Mouse (Mus musculus) stomach, postnatal 0 days (tissue): ENCODE measurements around the gene Fgfr2. TPM values are rescaled to one million over a fixed set of nuclear protein-coding genes. Genes with fewer than 3 reads are reported as not detected.

Experiments
- ATAC-seq: fragments of 200-750 bp; cut with Nextera tagmentation; 2 replicates; pipeline ENCODE4 v1.8.0; 2017; ENCODE audit not compliant: low FRiP score, low TSS enrichment
- DNase-seq: peaks from one replicate; pipeline ENCODE4 v3.0.0-alpha.2; 2016; ENCODE audit warnings: low spot score
- H3K27ac ChIP-seq: fragments of 300-500 bp; sonication (generic); replicated peaks from 2 replicates; pipeline ENCODE4 v1.5.1; 2014; ENCODE audit warnings: mild to moderate bottlenecking, control low read depth
- H3K27me3 ChIP-seq: fragments of 300-500 bp; sonication (generic); 2 replicates; pipeline ENCODE4 v1.6.1; 2014; ENCODE audit warnings: low read length; ENCODE audit not compliant: control insufficient read depth, insufficient read depth
- H3K36me3 ChIP-seq: fragments of 300-500 bp; sonication (generic); 2 replicates; pipeline ENCODE4 v1.6.1; 2014; ENCODE audit warnings: low read length, mixed read lengths; ENCODE audit not compliant: control insufficient read depth, insufficient read depth
- H3K4me1 ChIP-seq: fragments of 300-500 bp; sonication (generic); replicated peaks from 2 replicates; pipeline ENCODE4 v1.6.1; 2014; ENCODE audit warnings: antibody characterized with exemption; ENCODE audit not compliant: control insufficient read depth, insufficient read depth
- H3K4me2 ChIP-seq: fragments of 300-500 bp; sonication (generic); replicated peaks from 2 replicates; pipeline ENCODE4 v1.6.1; 2014; ENCODE audit warnings: low read depth, mild to moderate bottlenecking, control low read depth, moderate library complexity
- H3K4me3 ChIP-seq: fragments of 300-500 bp; sonication (generic); 2 replicates; pipeline ENCODE4 v1.5.1; 2014; ENCODE audit warnings: low read depth, low read length, control low read depth
- H3K9ac ChIP-seq: fragments of 300-500 bp; sonication (generic); 2 replicates; pipeline ENCODE4 v1.6.1; 2014; ENCODE audit warnings: mild to moderate bottlenecking, low read length, control low read depth, mixed read lengths
- H3K9me3 ChIP-seq: fragments of 300-500 bp; sonication (generic); 2 replicates; pipeline ENCODE4 v1.6.1; 2016; ENCODE audit warnings: low read length; ENCODE audit not compliant: control insufficient read depth
- CTCF ChIP-seq: IDR thresholded peaks from 2 replicates; pipeline ENCODE4 v1.5.1; 2016; ENCODE audit warnings: antibody characterized with exemption, low read depth, mild to moderate bottlenecking, moderate library complexity
- EP300 ChIP-seq: optimal IDR thresholded peaks from 2 replicates; pipeline ENCODE3; 2016; ENCODE audit warnings: antibody characterized with exemption
- WGBS: fragments of 180-500 bp; shearing (Covaris S2); extraction: QIAGEN DNeasy Blood & Tissue Kit; methylation state at CpG from one replicate; pipeline ENCODE4 v1.1.7; 2014; 5-methylcytosine and 5-hydroxymethylcytosine counted together
- polyA plus RNA-seq: library from polyadenylated mRNA; unstranded; fragments of >200 nt; fragmentation: Nextera tagmentation; extraction: Ambion mirVana; gene quantifications from 2 replicates; pipeline ENCODE4 v1.2.1, GENCODE M21; 2015

Gene Fgfr2
- polyA plus RNA-seq, 1 experiment from 2014 or later = 60.8 TPM

GRCm38 (mm10) chr7:132615346-132615745 lies 507.8 kb downstream of the Fgfr2 start:
- DNase-seq (no peak), ATAC-seq (no peak)
- no peak overlapping the region for H3K27ac ChIP-seq
- H3K36me3 ChIP-seq = no peaks in the 10 kb centered on the region
- H3K4me1 ChIP-seq = no peaks in the 10 kb centered on the region
- TF ChIP-seq EP300 (no peak), CTCF (no peak)
- H3K27me3 ChIP-seq = no peaks in the 10 kb centered on the region
- H3K4me2 ChIP-seq = no peak overlapping the region
- 47% methylated on average over 3 of the region's 3 CpGs for WGBS
- no peak overlapping the region for H3K4me3 ChIP-seq
- no peaks in the 10 kb centered on the region for H3K9me3 ChIP-seq
- no peak overlapping the region for H3K9ac ChIP-seq

GRCm38 (mm10) chr7:132611530-132611929 lies 511.6 kb downstream of the Fgfr2 start:
- Histone ChIP-seq H3K36me3 (no peaks in the 10 kb centered on the region), H3K9ac (no peak overlapping the region), H3K9me3 (no peaks in the 10 kb centered on the region), H3K4me3 (no peak overlapping the region), H3K27me3 (no peaks in the 10 kb centered on the region), H3K27ac (no peak overlapping the region), H3K4me1 (no peaks in the 10 kb centered on the region), H3K4me2 (no peak overlapping the region)
- DNase-seq = no peak
- TF ChIP-seq CTCF = no peak
- TF ChIP-seq EP300 = no peak
- 88% methylated on average over 8 of the region's 8 CpGs for WGBS
- ATAC-seq = no peak

- Histone ChIP-seq H3K9me3 (no peaks in the 10 kb centered on the region), H3K4me3 (peak within 1 kb of the TSS; percentile 46), H3K4me2 (peak within 1 kb of the TSS; percentile 71), H3K27ac (peak within 1 kb of the TSS; percentile 13; the same call in 1 of the 2 replicates), H3K27me3 (no peaks in the 10 kb centered on the region), H3K9ac (peak within 1 kb of the TSS; percentile 52), H3K36me3 (no peaks in the 10 kb centered on the region), H3K4me1 (no peaks in the 10 kb centered on the region)
- DNase-seq (peak; percentile 90), ATAC-seq (peak; percentile 92)
- WGBS = 7% methylated on average over 44 of the region's 44 CpGs
- no peak for TF ChIP-seq CTCF
- TF ChIP-seq EP300 = no peak
Observed at GRCm38 (mm10) chr7:132610468-132611318, 512.5 kb downstream of the Fgfr2 start, which contains the start of gene Lhpp. Gene Lhpp (plus strand): TSS chr7:132610638.

- H3K27me3 ChIP-seq = no peaks in the 10 kb centered on the region
- H3K9ac ChIP-seq = no peak overlapping the region
- H3K4me3 ChIP-seq = no peak overlapping the region
- 89% methylated on average over 4 of the region's 4 CpGs for WGBS
- H3K4me2 ChIP-seq = no peak overlapping the region
- no peaks in the 10 kb centered on the region for H3K4me1 ChIP-seq
- DNase-seq (no peak), ATAC-seq (no peak)
- no peaks in the 10 kb centered on the region for H3K36me3 ChIP-seq
- H3K27ac ChIP-seq = no peak overlapping the region
- TF ChIP-seq EP300 = no peak
- TF ChIP-seq CTCF = no peak
- H3K9me3 ChIP-seq = no peaks in the 10 kb centered on the region
Observed at GRCm38 (mm10) chr7:132608316-132609020, 514.7 kb downstream of the Fgfr2 start.

GRCm38 (mm10) chr7:132605689-132606088 lies 517.5 kb downstream of the Fgfr2 start:
- ATAC-seq = no peak
- TF ChIP-seq EP300 (no peak), CTCF (no peak)
- no peak for DNase-seq

GRCm38 (mm10) chr7:132604720-132605119 lies 518.4 kb downstream of the Fgfr2 start:
- Histone ChIP-seq H3K4me3 (no peak overlapping the region), H3K27ac (no peak overlapping the region), H3K36me3 (no peaks in the 10 kb centered on the region), H3K4me2 (no peak overlapping the region), H3K27me3 (peaks cover 5% of the 10 kb centered on the region; the same call in 1 of the 2 replicates), H3K9me3 (no peaks in the 10 kb centered on the region), H3K9ac (no peak overlapping the region), H3K4me1 (no peaks in the 10 kb centered on the region; the same call in 1 of the 2 replicates)
- DNase-seq = no peak
- WGBS = 82% methylated on average over 4 of the region's 4 CpGs
- TF ChIP-seq EP300 (no peak), CTCF (no peak)
- no peak for ATAC-seq

More at GRCm38 (mm10) chr7:132605689-132606088, 517.5 kb downstream of the Fgfr2 start:
- Histone ChIP-seq H3K27ac (no peak overlapping the region), H3K27me3 (peaks cover 5% of the 10 kb centered on the region; the same call in 1 of the 2 replicates), H3K4me1 (no peaks in the 10 kb centered on the region), H3K4me3 (no peak overlapping the region), H3K4me2 (no peak overlapping the region), H3K36me3 (no peaks in the 10 kb centered on the region), H3K9ac (no peak overlapping the region), H3K9me3 (no peaks in the 10 kb centered on the region)
- 48% methylated on average over 5 of the region's 5 CpGs for WGBS
